Mouse (Mus musculus) cerebellum, postnatal 4 days (tissue): ENCODE data around the gene Gins2.

Experiments
- DNase-seq, 2 experiments: peaks; one replicate each; pipeline ENCODE4 v3.0.0; 2022; ENCODE audit warnings: low spot score in 2 of 2, mixed read lengths in 1 of 2

Gene Gins2

DNA sequence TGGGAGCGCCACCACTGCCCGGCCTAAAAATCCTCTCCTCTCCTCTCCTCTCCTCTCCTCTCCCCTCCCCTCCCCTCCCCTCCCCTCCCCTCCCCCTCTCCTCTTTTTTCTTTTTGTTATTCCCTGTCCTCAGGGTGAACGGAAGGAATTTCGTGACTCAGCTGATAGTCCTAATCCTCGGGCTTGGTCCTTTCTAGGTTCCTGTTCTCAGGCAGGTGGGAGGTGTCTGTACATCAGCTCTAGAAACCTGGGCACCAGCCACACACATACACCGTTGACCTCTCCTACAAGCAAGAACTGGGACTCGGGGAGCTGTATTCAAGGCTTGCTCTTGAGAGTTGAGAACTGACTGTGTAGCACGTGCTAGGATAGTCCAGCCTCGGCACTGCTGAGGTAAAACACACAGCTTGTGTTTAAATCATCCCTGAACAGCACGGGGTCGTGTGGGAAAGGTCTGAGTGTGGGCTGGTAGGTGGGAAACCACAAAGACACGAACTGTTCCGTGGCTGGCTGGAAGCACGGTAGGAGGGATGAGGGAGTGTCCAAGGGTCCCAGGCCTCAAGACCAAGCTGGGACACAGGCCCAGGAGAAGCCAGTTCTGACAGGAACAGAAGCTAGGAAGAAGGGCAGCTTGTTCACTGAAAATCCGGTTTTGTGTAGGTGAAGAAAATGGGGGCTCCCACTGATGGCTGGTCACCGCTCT, 58.0 kb downstream of the Gins2 start:
- no peak for DNase-seq

DNA sequence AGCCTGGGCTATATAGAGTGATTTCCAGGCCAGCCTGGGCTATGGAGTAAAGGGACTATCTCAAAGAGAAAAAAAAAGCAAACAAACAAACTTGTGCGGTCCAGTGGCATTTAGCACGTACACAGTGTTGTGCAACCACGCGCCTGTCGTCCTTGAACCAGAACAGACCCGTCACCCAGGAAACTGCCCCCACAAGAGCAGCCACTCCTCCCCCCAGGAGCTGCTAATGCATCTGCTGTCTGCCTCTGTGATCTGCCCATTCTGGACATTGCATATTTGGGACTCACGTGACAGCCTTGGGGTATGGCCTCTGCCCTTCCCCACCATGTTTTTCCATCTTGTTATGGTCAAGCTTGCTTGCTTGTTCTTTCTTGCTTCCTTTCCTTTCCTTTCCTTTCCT, 59.9 kb downstream of the Gins2 start:
- DNase-seq, result no peak
